7 mouse cellular contexts compared by ENCODE assay signal in the genomic region with DNA sequence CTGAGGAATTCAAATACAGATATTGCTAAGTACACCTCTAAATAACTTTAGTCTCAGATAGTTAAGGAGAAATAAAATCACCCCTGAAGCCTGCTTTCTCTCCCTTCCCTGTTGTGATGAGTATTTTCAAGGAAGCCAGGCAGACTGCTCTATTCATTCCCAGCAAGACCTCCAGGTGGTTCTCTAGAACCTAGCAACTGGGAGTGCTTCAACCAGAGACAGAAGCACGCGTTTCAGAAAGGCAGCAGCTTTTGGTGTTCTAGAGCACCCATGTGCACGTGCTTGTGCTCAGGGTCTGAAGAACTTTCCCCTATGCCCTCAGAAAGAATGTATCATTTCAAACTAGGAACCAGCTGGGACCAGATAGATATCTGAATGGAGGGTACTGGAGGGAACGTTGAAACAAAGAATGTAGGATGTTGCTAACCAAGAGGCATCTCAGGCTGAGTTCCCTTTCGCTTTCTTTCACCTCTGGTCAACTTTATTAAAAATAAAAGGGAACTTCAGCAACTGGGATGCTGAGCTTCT. TPM values are rescaled to one million over a fixed set of nuclear protein-coding genes. Genes with fewer than 3 reads are reported as not detected.
A peak's percentile ranks its signal among the peaks of the same experiment; 100 is the strongest.
DNase-seq lines count a peak whose midpoint lies in the region; ATAC-seq and TF ChIP-seq lines count a peak whose summit lies in the region.

No protein-coding gene starts in this region.

- peaks cover 46% of the 10 kb centered on the region for H3K27me3 ChIP-seq in lung, embryonic 15.5 days
- peaks cover 34% of the 10 kb centered on the region for H3K27me3 ChIP-seq in embryonic facial prominence, embryonic 15.5 days
- peaks cover 26% of the 10 kb centered on the region for H3K27me3 ChIP-seq in intestine, postnatal 0 days (replicated peaks; ENCODE audit: control insufficient read depth, insufficient read depth, low read length)
- H3K27me3 ChIP-seq in stomach, embryonic 14.5 days (ENCODE audit: control insufficient read depth, insufficient read depth, low read length) = no peaks in the 10 kb centered on the region

- WGBS in lung, embryonic 15.5 days = 13% methylated on average over 5 of the region's 5 CpGs
- WGBS in embryonic facial prominence, embryonic 15.5 days = 17% methylated on average over 5 of the region's 5 CpGs
- WGBS in intestine, postnatal 0 days = 41% methylated on average over 5 of the region's 5 CpGs
- 23% methylated on average over 5 of the region's 5 CpGs for WGBS in stomach, embryonic 14.5 days

- no peak for ATAC-seq in lung, embryonic 15.5 days (ENCODE audit: borderline replicate concordance, extremely low read depth, low FRiP score, low TSS enrichment)
- no peak for ATAC-seq in embryonic facial prominence, embryonic 15.5 days (ENCODE audit: insufficient number of reproducible peaks, low FRiP score, low TSS enrichment, low read depth)
- no peak for ATAC-seq in intestine, postnatal 0 days
- ATAC-seq in stomach, embryonic 14.5 days (ENCODE audit: insufficient number of reproducible peaks, insufficient read depth, low FRiP score, low read depth) = no peak
- ATAC-seq in CD4-positive, CD25-positive, alpha-beta regulatory T cell, adult 4 months = no peak

- TF ChIP-seq CTCF in intestine, postnatal 0 days (IDR thresholded peaks at IDR 0.05; ENCODE audit: low read depth) = no peak

- H3K9me3 ChIP-seq in lung, embryonic 15.5 days = no peaks in the 10 kb centered on the region
- no peaks in the 10 kb centered on the region for H3K9me3 ChIP-seq in embryonic facial prominence, embryonic 15.5 days (replicated peaks)
- no peaks in the 10 kb centered on the region for H3K9me3 ChIP-seq in intestine, postnatal 0 days (ENCODE audit: control insufficient read depth)
- H3K9me3 ChIP-seq in stomach, embryonic 14.5 days (ENCODE audit: control insufficient read depth, low read depth, low read length) = no peaks in the 10 kb centered on the region

- 0 out of 2 replicates have a peak overlapping the region, but pooled peaks have one; percentile 3 for H3K4me3 ChIP-seq in lung, embryonic 15.5 days
- peak overlapping the region; percentile 70 for H3K4me3 ChIP-seq in embryonic facial prominence, embryonic 15.5 days (replicated peaks)
- peak overlapping the region; percentile 13; the same call in 1 of the 2 replicates for H3K4me3 ChIP-seq in intestine, postnatal 0 days (ENCODE audit: low read depth, low read length)
- H3K4me3 ChIP-seq in stomach, embryonic 14.5 days (ENCODE audit: low read depth, low read length) = peak overlapping the region; percentile 69

- peak overlapping the region; percentile 99 for H3K4me2 ChIP-seq in lung, embryonic 15.5 days
- peak overlapping the region; percentile 99 for H3K4me2 ChIP-seq in embryonic facial prominence, embryonic 15.5 days (replicated peaks)
- H3K4me2 ChIP-seq in intestine, postnatal 0 days (replicated peaks; ENCODE audit: low read depth) = 0 out of 2 replicates have a peak overlapping the region, but pooled peaks have one; percentile 90
- H3K4me2 ChIP-seq in stomach, embryonic 14.5 days (replicated peaks; ENCODE audit: low read depth, low read length) = peak overlapping the region; percentile 99

- no peak overlapping the region for H3K27ac ChIP-seq in lung, embryonic 15.5 days
- H3K27ac ChIP-seq in embryonic facial prominence, embryonic 15.5 days (replicated peaks) = no peak overlapping the region
- no peak overlapping the region for H3K27ac ChIP-seq in intestine, postnatal 0 days (ENCODE audit: low read depth, low read length)
- no peak overlapping the region for H3K27ac ChIP-seq in stomach, embryonic 14.5 days (ENCODE audit: low read length)

- peaks cover 16% of the 10 kb centered on the region for H3K4me1 ChIP-seq in lung, embryonic 15.5 days
- H3K4me1 ChIP-seq in embryonic facial prominence, embryonic 15.5 days = peaks cover 22% of the 10 kb centered on the region
- no peaks in the 10 kb centered on the region; the same call in 1 of the 2 replicates for H3K4me1 ChIP-seq in intestine, postnatal 0 days (replicated peaks; ENCODE audit: control insufficient read depth, insufficient read depth, low read length)
- no peaks in the 10 kb centered on the region; the same call in 1 of the 2 replicates for H3K4me1 ChIP-seq in stomach, embryonic 14.5 days (ENCODE audit: control insufficient read depth, insufficient read depth, low read length)

- no peak for DNase-seq in lung, postnatal 25 days (ENCODE audit: low spot score)
- DNase-seq in layer of hippocampus, adult 9-10 months (ENCODE audit: low spot score) = no peak

- H3K36me3 ChIP-seq in lung, embryonic 15.5 days = no peaks in the 10 kb centered on the region
- H3K36me3 ChIP-seq in embryonic facial prominence, embryonic 15.5 days = no peaks in the 10 kb centered on the region
- no peaks in the 10 kb centered on the region for H3K36me3 ChIP-seq in intestine, postnatal 0 days (ENCODE audit: control insufficient read depth, insufficient read depth)
- H3K36me3 ChIP-seq in stomach, embryonic 14.5 days (ENCODE audit: control insufficient read depth, insufficient read depth, low read length) = no peaks in the 10 kb centered on the region

- no peak overlapping the region for H3K9ac ChIP-seq in lung, embryonic 15.5 days
- H3K9ac ChIP-seq in embryonic facial prominence, embryonic 15.5 days = no peak overlapping the region
- H3K9ac ChIP-seq in intestine, postnatal 0 days (ENCODE audit: low read depth, low read length) = no peak overlapping the region
- H3K9ac ChIP-seq in stomach, embryonic 14.5 days (replicated peaks; ENCODE audit: low read depth, low read length) = no peak overlapping the region

RNA-seq across cellular contexts. Expression of a gene that starts 2.8 kb away (rescaled TPM):
- polyA plus RNA-seq in lung, embryonic 15.5 days (2015; fragmentation: Nextera tagmentation; extraction: Ambion mirVana) = 0.17 and 0.33 TPM in 2 replicates
- 2.8 and 3.2 TPM in 2 replicates for polyA plus RNA-seq in embryonic facial prominence, embryonic 15.5 days (2015; fragmentation: Nextera tagmentation; extraction: Ambion mirVana)
- polyA plus RNA-seq in intestine, postnatal 0 days (2015; fragmentation: Nextera tagmentation; extraction: Ambion mirVana) = 0.10 and 0.13 TPM in 2 replicates
- 4.2 and 4.4 TPM in 2 replicates for polyA plus RNA-seq in stomach, embryonic 14.5 days (2014; fragmentation: Nextera tagmentation; extraction: Ambion mirVana)
- polyA plus RNA-seq in CD4-positive, CD25-positive, alpha-beta regulatory T cell, adult 4 months (2017; shearing (Covaris generic)) = under 1 TPM in 1 of 2 experiments, not detected in 1; 0.28 TPM

Comparison
In these comparisons a context has a peak if more than half of its experiments do, and no peak if none do; other contexts are left out.
1. H3K4me3 ChIP-seq: peak in every context shown above with its lines; median percentile 70 in embryonic facial prominence, embryonic 15.5 days; 69 in stomach, embryonic 14.5 days; 13 in intestine, postnatal 0 days; 3 in lung, embryonic 15.5 days.